Mouse (Mus musculus) G1E (cell line): ENCODE measurements around the gene Tango6.

ENCODE experiments used
- CTCF ChIP-seq: IDR thresholded peaks from 2 replicates; pipeline ENCODE4 v1.5.1; 2012; ENCODE audit warnings: low read depth, low read length, inconsistent platforms, mixed read lengths
- GATA1 ChIP-seq: IDR thresholded peaks from 2 replicates; pipeline ENCODE4 v1.6.1; 2012; ENCODE audit warnings: borderline replicate concordance, low read length, inconsistent platforms, mixed read lengths
- GATA2 ChIP-seq: IDR thresholded peaks from 2 replicates; pipeline ENCODE4 v1.6.1; 2012; ENCODE audit warnings: low read depth, low read length, inconsistent platforms, borderline replicate concordance
- POLR2AphosphoS5 ChIP-seq: IDR thresholded peaks from 2 replicates; pipeline ENCODE4 v1.6.1; 2012; ENCODE audit warnings: low read depth, low read length, inconsistent platforms; ENCODE audit not compliant: insufficient replicate concordance
- TAL1 ChIP-seq: conservative IDR thresholded peaks from 2 replicates; pipeline ENCODE4 v1.6.1; 2012; ENCODE audit warnings: low read depth, low read length, inconsistent platforms, mixed read lengths

- TF ChIP-seq CTCF (no peak), GATA2 (no peak), TAL1 (no peak), GATA1 (no peak), POLR2AphosphoS5 (no peak)
These were observed 17.3 kb downstream of the Tango6 start for GRCm38 (mm10) chr8:106700131-106700530.
